Mouse (Mus musculus) cortical plate, adult 2 months (tissue): Measurements from ENCODE around the gene Cblc. TPM values are rescaled to one million over a fixed set of nuclear protein-coding genes. Genes with fewer than 3 reads are reported as not detected.
A peak's percentile ranks its signal among the peaks of the same experiment; 100 is the strongest.

Experiments
- H3K27ac ChIP-seq: fragments of 200-500 bp; 2 replicates; pipeline ENCODE4 v1.5.1; 2012; ENCODE audit warnings: low read length, control low read depth, inconsistent platforms; ENCODE audit not compliant: insufficient read depth
- H3K4me1 ChIP-seq: fragments of 200-500 bp; 2 replicates; pipeline ENCODE4 v1.6.1; 2011; ENCODE audit warnings: low read length; ENCODE audit not compliant: control insufficient read depth, insufficient read depth
- H3K4me3 ChIP-seq: fragments of 200-500 bp; 2 replicates; pipeline ENCODE4 v1.5.1; 2011; ENCODE audit warnings: mild to moderate bottlenecking, low read length, control low read depth; ENCODE audit not compliant: insufficient read depth
- CTCF ChIP-seq: fragments of 200-500 bp; IDR thresholded peaks from 2 replicates; pipeline ENCODE4 v1.5.1; 2011; ENCODE audit warnings: mild to moderate bottlenecking, control low read depth, low read length; ENCODE audit not compliant: insufficient read depth; ENCODE audit errors: extremely low read depth
- POLR2A ChIP-seq: fragments of 200-500 bp; IDR thresholded peaks from 2 replicates; pipeline ENCODE4 v1.6.1; 2011; ENCODE audit warnings: mild to moderate bottlenecking, low read length, control low read depth; ENCODE audit not compliant: insufficient read depth; ENCODE audit errors: extremely low read depth
- polyA plus RNA-seq: library from polyadenylated mRNA; depleted of rRNA; stranded (reverse); fragments of >200 nt; gene quantifications from 2 replicates; pipeline ENCODE4 v1.2.3, GENCODE M21; 2012

Cblc gene
- polyA plus RNA-seq, 1 experiment: not detected

GRCm38 (mm10) chr7:19771682-19772081 is 24.9 kb downstream of the Cblc start:
- TF ChIP-seq POLR2A (no peak), CTCF (no peak)
- H3K4me1 ChIP-seq: no peaks in the 10 kb centered on the region
- no peak overlapping the region for H3K27ac ChIP-seq
- no peak overlapping the region for H3K4me3 ChIP-seq

GRCm38 (mm10) chr7:19770984-19771391 is 25.6 kb downstream of the Cblc start, which contains the start of gene Bcam:
Gene Bcam (minus strand): TSS chr7:19771016.
- Histone ChIP-seq H3K27ac (no peak within 1 kb of the TSS), H3K4me1 (no peaks in the 10 kb centered on the region), H3K4me3 (peak within 1 kb of the TSS; percentile 40)
- TF ChIP-seq POLR2A (no peak), CTCF (no peak)

- H3K27ac ChIP-seq: no peak overlapping the region
- no peak for TF ChIP-seq CTCF
- H3K4me1 ChIP-seq: no peaks in the 10 kb centered on the region
- peak overlapping the region; percentile 40 for H3K4me3 ChIP-seq
These were observed 26.2 kb downstream of the Cblc start for GRCm38 (mm10) chr7:19770375-19770754.

- Histone ChIP-seq H3K4me3 (peak overlapping the region; percentile 40; the same call in 1 of the 2 replicates), H3K27ac (no peak overlapping the region), H3K4me1 (no peaks in the 10 kb centered on the region)
- no peak for TF ChIP-seq CTCF
- no peak for TF ChIP-seq POLR2A
These were observed 26.9 kb downstream of the Cblc start for GRCm38 (mm10) chr7:19769434-19770374.

GRCm38 (mm10) chr7:19769001-19769400 is 27.6 kb downstream of the Cblc start:
- TF ChIP-seq POLR2A (no peak), CTCF (no peak)

GRCm38 (mm10) chr7:19768251-19768650 is 28.4 kb downstream of the Cblc start:
- H3K4me3 ChIP-seq: no peak overlapping the region
- H3K4me1 ChIP-seq: no peaks in the 10 kb centered on the region
- no peak for TF ChIP-seq CTCF
- no peak for TF ChIP-seq POLR2A
- no peak overlapping the region for H3K27ac ChIP-seq

More at GRCm38 (mm10) chr7:19769001-19769400, 27.6 kb downstream of the Cblc start:
- no peak overlapping the region for H3K27ac ChIP-seq
- no peaks in the 10 kb centered on the region for H3K4me1 ChIP-seq
- no peak overlapping the region for H3K4me3 ChIP-seq

GRCm38 (mm10) chr7:19764581-19764980 is 32.0 kb downstream of the Cblc start:
- no peak for TF ChIP-seq POLR2A
- TF ChIP-seq CTCF: no peak
- H3K4me3 ChIP-seq: no peak overlapping the region
- H3K27ac ChIP-seq: no peak overlapping the region
- no peaks in the 10 kb centered on the region for H3K4me1 ChIP-seq

- Histone ChIP-seq H3K4me3 (no peak overlapping the region), H3K4me1 (no peaks in the 10 kb centered on the region), H3K27ac (no peak overlapping the region)
- TF ChIP-seq POLR2A: no peak
- TF ChIP-seq CTCF: no peak
These were observed 32.7 kb downstream of the Cblc start for GRCm38 (mm10) chr7:19763829-19764477.

GRCm38 (mm10) chr7:19762283-19762682 is 34.3 kb downstream of the Cblc start:
- H3K27ac ChIP-seq: no peak overlapping the region
- no peak for TF ChIP-seq CTCF
- TF ChIP-seq POLR2A: no peak

More at GRCm38 (mm10) chr7:19762283-19762682, 34.3 kb downstream of the Cblc start:
- Histone ChIP-seq H3K4me3 (no peak overlapping the region), H3K4me1 (no peaks in the 10 kb centered on the region)
